Mouse (Mus musculus) heart, embryonic 14.5 days (tissue): ENCODE results near the gene Pkd1l2. TPM values are rescaled to one million over a fixed set of nuclear protein-coding genes. Genes with fewer than 3 reads are reported as not detected.

Source experiments
- ATAC-seq: fragments of 200-750 bp; cut with Nextera tagmentation; 2 replicates; pipeline ENCODE4 v1.8.0; 2017; ENCODE audit warnings: low read depth, moderate TSS enrichment; ENCODE audit not compliant: insufficient number of reproducible peaks, insufficient read depth, low FRiP score
- H3K27ac ChIP-seq, 2 experiments: fragments of 200-500 bp in 1 of 2; fragments of 300-500 bp in 1 of 2; sonication (generic) in 1 of 2; replicated peaks in 1 of 2; 2 replicates each; pipeline ENCODE4 v1.5.1; 2012 to 2014; ENCODE audit warnings: low read depth in 2 of 2, low read length in 2 of 2, control low read depth in 1 of 2, mild to moderate bottlenecking in 1 of 2, mixed read lengths in 1 of 2; ENCODE audit not compliant: control insufficient read depth in 1 of 2, insufficient read depth in 1 of 2
- H3K27me3 ChIP-seq: fragments of 300-500 bp; sonication (generic); 2 replicates; pipeline ENCODE4 v1.6.1; 2014; ENCODE audit warnings: mild to moderate bottlenecking, low read length, control low read depth; ENCODE audit not compliant: control insufficient read depth, insufficient read depth
- H3K36me3 ChIP-seq: fragments of 300-500 bp; sonication (generic); 2 replicates; pipeline ENCODE4 v1.6.1; 2014; ENCODE audit warnings: mild to moderate bottlenecking, control low read depth, low read length, mixed read lengths; ENCODE audit not compliant: control insufficient read depth, insufficient read depth
- H3K4me1 ChIP-seq, 2 experiments: fragments of 200-500 bp in 1 of 2; fragments of 300-500 bp in 1 of 2; sonication (generic) in 1 of 2; 2 replicates each; pipeline ENCODE4 v1.6.1; 2012 to 2014; ENCODE audit warnings: low read length in 2 of 2, control low read depth in 1 of 2, mixed read lengths in 1 of 2; ENCODE audit not compliant: control insufficient read depth in 2 of 2, insufficient read depth in 2 of 2
- H3K4me2 ChIP-seq: fragments of 300-500 bp; sonication (generic); 2 replicates; pipeline ENCODE4 v1.6.1; 2014; ENCODE audit warnings: mild to moderate bottlenecking, low read length
- H3K4me3 ChIP-seq, 2 experiments: fragments of 200-500 bp in 1 of 2; fragments of 300-500 bp in 1 of 2; sonication (generic) in 1 of 2; 2 replicates each; pipeline ENCODE4 v1.5.1; 2012 to 2014; ENCODE audit warnings: low read length in 2 of 2, mild to moderate bottlenecking in 2 of 2, control low read depth in 1 of 2, low read depth in 1 of 2, moderate library complexity in 1 of 2; ENCODE audit not compliant: control insufficient read depth in 1 of 2, insufficient read depth in 1 of 2
- H3K9ac ChIP-seq: fragments of 300-500 bp; sonication (generic); 2 replicates; pipeline ENCODE4 v1.6.1; 2014; ENCODE audit warnings: mild to moderate bottlenecking, low read length
- H3K9me3 ChIP-seq: fragments of 300-500 bp; sonication (generic); 2 replicates; pipeline ENCODE4 v1.6.1; 2016; ENCODE audit warnings: low read length, control low read depth; ENCODE audit not compliant: control insufficient read depth
- WGBS: fragments of 180-500 bp; shearing (Covaris S2); extraction: QIAGEN DNeasy Blood & Tissue Kit; methylation state at CpG from one replicate; pipeline ENCODE4 v1.1.7; 2014; 5-methylcytosine and 5-hydroxymethylcytosine counted together
- polyA plus RNA-seq: library from polyadenylated mRNA; unstranded; fragments of >200 nt; fragmentation: Nextera tagmentation; extraction: Ambion mirVana; gene quantifications from 2 replicates; pipeline ENCODE4 v1.2.1, GENCODE M21; 2014

The Pkd1l2 gene
- polyA plus RNA-seq, 1 experiment from 2014 or later: 0.14 TPM

GRCm38 (mm10) chr8:117053135-117054079 is 28.8 kb downstream of the Pkd1l2 start:
- no peaks in the 10 kb centered on the region for H3K9me3 ChIP-seq
- H3K9ac ChIP-seq: no peak overlapping the region
- WGBS: 65% methylated on average over 12 of the region's 12 CpGs
- H3K36me3 ChIP-seq: no peaks in the 10 kb centered on the region
- ATAC-seq: no peak
- H3K27ac ChIP-seq: no peak overlapping the region
- no peak overlapping the region for H3K4me2 ChIP-seq
- peaks cover 0 to 3% of the 10 kb centered on the region in 2 experiments; a peak in 1 of 4 replicates for H3K4me1 ChIP-seq
- H3K27me3 ChIP-seq: no peaks in the 10 kb centered on the region
- no peak overlapping the region for H3K4me3 ChIP-seq

DNA sequence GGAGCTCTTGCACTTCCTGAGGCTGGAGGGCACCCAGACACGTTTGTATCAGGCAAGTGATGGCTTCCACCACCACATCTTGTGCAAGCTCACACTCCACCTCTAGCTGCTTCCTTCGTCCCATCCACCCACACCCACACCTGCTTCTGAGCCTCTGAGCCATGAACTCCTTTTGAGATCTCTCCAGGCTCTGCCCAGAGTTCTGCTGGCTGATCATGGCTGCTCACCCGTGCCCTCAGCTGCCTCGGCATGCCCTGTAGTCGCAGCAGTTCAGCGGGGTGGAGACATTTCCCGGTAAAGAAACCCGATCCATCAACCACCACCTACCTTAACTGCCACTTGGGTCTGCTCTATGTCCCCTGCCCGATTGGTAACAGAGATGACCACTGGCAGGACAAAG is 30.9 kb downstream of the Pkd1l2 start:
- Histone ChIP-seq H3K27me3 (no peaks in the 10 kb centered on the region), H3K4me3 (no peak overlapping the region), H3K4me1 (peaks cover 0 to 3% of the 10 kb centered on the region in 2 experiments; a peak in 1 of 4 replicates), H3K9me3 (no peaks in the 10 kb centered on the region), H3K9ac (no peak overlapping the region), H3K4me2 (no peak overlapping the region), H3K27ac (no peak overlapping the region), H3K36me3 (no peaks in the 10 kb centered on the region)
- 59% methylated on average over 9 of the region's 9 CpGs for WGBS
- ATAC-seq: no peak

DNA sequence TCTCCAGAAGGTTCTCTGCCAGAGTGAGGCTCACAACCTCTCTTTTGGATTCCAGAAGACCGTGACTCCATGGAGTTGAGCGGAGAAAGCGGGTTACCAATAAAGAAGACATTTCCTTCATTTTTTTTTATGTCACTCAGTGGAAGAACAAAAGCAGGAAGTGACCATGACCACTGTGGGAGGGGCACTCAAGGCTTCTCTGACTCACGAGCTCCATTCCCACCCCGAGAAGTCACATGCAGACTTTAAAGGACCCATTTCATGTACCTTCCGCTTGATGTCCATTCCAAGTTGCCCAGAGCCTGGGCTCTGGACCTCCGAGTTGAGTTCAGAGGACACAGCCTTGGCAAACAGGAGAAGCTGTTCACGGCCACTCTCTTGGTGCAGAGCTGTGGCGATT is 31.5 kb downstream of the Pkd1l2 start:
- peaks cover 0 to 3% of the 10 kb centered on the region in 2 experiments; a peak in 1 of 4 replicates for H3K4me1 ChIP-seq
- H3K9me3 ChIP-seq: no peaks in the 10 kb centered on the region
- ATAC-seq: no peak
- no peak overlapping the region for H3K27ac ChIP-seq
- no peak overlapping the region for H3K4me3 ChIP-seq
- 74% methylated on average over 9 of the region's 9 CpGs for WGBS
- no peak overlapping the region for H3K9ac ChIP-seq
- H3K4me2 ChIP-seq: no peak overlapping the region
- no peaks in the 10 kb centered on the region for H3K27me3 ChIP-seq
- H3K36me3 ChIP-seq: no peaks in the 10 kb centered on the region

GRCm38 (mm10) chr8:117049444-117049843 is 32.8 kb downstream of the Pkd1l2 start:
- Histone ChIP-seq H3K9me3 (no peaks in the 10 kb centered on the region), H3K27me3 (no peaks in the 10 kb centered on the region), H3K4me1 (peaks cover 0 to 3% of the 10 kb centered on the region in 2 experiments; a peak in 1 of 4 replicates), H3K9ac (no peak overlapping the region), H3K4me2 (no peak overlapping the region), H3K27ac (no peak overlapping the region), H3K36me3 (no peaks in the 10 kb centered on the region), H3K4me3 (no peak overlapping the region)
- WGBS: 55% methylated on average over 7 of the region's 7 CpGs
- ATAC-seq: no peak

DNA sequence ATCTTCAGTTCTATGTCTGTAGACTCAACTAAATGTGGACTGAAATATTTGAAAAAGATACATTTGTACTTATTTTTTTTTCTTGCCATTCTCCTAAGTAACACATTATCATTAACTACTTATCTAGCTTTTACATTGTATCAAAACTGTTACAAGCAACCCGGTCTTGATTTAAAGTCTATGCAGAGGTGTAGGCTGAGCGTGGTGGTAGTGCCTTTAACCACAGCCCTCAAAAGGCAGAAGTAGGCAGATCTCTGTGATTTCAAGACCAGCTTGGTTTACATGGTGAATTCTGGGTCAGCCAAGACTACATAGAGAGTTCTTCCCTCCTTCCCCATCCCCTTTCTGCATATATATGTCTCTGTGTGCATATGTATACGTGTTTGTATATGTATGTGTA is 38.7 kb downstream of the Pkd1l2 start:
- no peak overlapping the region for H3K4me3 ChIP-seq
- no peaks in the 10 kb centered on the region; the same call in 1 of the 2 replicates for H3K27me3 ChIP-seq
- no peak overlapping the region for H3K9ac ChIP-seq
- H3K36me3 ChIP-seq: no peaks in the 10 kb centered on the region
- WGBS: 78% methylated on average over 3 of the region's 3 CpGs
- H3K4me1 ChIP-seq: 0 out of 4 replicates have a peak, but pooled peaks cover 0 to 2% of the 10 kb centered on the region in 2 experiments
- no peak overlapping the region for H3K27ac ChIP-seq
- no peak overlapping the region for H3K4me2 ChIP-seq
- no peaks in the 10 kb centered on the region for H3K9me3 ChIP-seq
- ATAC-seq: no peak

DNA sequence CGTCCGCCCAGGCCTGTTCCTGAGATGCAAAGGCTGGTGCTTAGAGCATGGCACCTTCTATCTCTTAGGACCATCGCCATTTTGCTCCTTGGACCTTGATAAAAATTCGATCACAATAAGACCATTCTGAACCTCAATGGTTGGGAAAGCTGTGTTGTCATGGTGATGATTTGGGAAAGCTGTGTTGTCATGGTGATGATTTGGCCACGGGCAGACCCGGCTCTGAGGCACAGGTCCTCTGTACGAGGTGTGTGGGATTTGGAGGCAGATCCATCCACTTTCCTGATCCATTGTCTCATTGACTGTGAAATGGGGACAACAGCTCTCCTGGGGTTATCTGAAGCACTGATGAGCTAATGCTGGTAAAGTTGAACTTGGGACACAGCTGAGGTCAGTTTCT is 42.4 kb downstream of the Pkd1l2 start:
- no peak for ATAC-seq
- H3K4me2 ChIP-seq: no peak overlapping the region
- H3K4me3 ChIP-seq: no peak overlapping the region
- no peaks in the 10 kb centered on the region for H3K9me3 ChIP-seq
- 79% methylated on average over 7 of the region's 7 CpGs for WGBS
- H3K4me1 ChIP-seq: 0 out of 4 replicates have a peak, but pooled peaks cover 0 to 2% of the 10 kb centered on the region in 2 experiments
- H3K9ac ChIP-seq: no peak overlapping the region
- H3K27me3 ChIP-seq: no peaks in the 10 kb centered on the region; the same call in 1 of the 2 replicates
- no peak overlapping the region for H3K27ac ChIP-seq
- H3K36me3 ChIP-seq: no peaks in the 10 kb centered on the region

GRCm38 (mm10) chr8:117037374-117037935 is 44.8 kb downstream of the Pkd1l2 start:
- no peaks in the 10 kb centered on the region for H3K27me3 ChIP-seq
- no peak overlapping the region for H3K27ac ChIP-seq
- no peak for ATAC-seq
- H3K36me3 ChIP-seq: no peaks in the 10 kb centered on the region
- H3K4me3 ChIP-seq: no peak overlapping the region
- H3K4me1 ChIP-seq: 0 out of 4 replicates have a peak, but pooled peaks cover 0 to under 1% of the 10 kb centered on the region in 2 experiments
- no peaks in the 10 kb centered on the region for H3K9me3 ChIP-seq
- no peak overlapping the region for H3K9ac ChIP-seq
- no peak overlapping the region for H3K4me2 ChIP-seq
- WGBS: 77% methylated on average over 7 of the region's 7 CpGs
